Mouse (Mus musculus) cerebellum, adult 2 months (tissue): ENCODE measurements around the gene Capn3. TPM values are rescaled to one million over a fixed set of nuclear protein-coding genes. Genes with fewer than 3 reads are reported as not detected.

Experiments
- DNase-seq, 2 experiments: peaks; one replicate each; pipeline ENCODE4 v3.0.0; 2021
- H3K27ac ChIP-seq: fragments of 200-500 bp; 2 replicates; pipeline ENCODE4 v1.5.1; 2012; ENCODE audit warnings: low read length, control low read depth, inconsistent platforms; ENCODE audit not compliant: insufficient read depth
- H3K27me3 ChIP-seq: fragments of 200-500 bp; 2 replicates; pipeline ENCODE4 v1.6.1; 2012; ENCODE audit warnings: inconsistent platforms, mild to moderate bottlenecking, low read length, moderate library complexity; ENCODE audit not compliant: control insufficient read depth, insufficient read depth
- H3K4me1 ChIP-seq: fragments of 200-500 bp; 2 replicates; pipeline ENCODE4 v1.6.1; 2011; ENCODE audit warnings: low read length; ENCODE audit not compliant: control insufficient read depth, insufficient read depth
- H3K4me3 ChIP-seq: fragments of 200-500 bp; replicated peaks from 2 replicates; pipeline ENCODE3; 2011; ENCODE audit warnings: mild to moderate bottlenecking, low read depth, low read length, control low read depth; ENCODE audit not compliant: insufficient read depth
- CTCF ChIP-seq: fragments of 200-500 bp; IDR thresholded peaks from 2 replicates; pipeline ENCODE4 v1.5.1; 2011; ENCODE audit warnings: low read depth, mild to moderate bottlenecking, control low read depth, low read length, moderate library complexity, borderline replicate concordance; ENCODE audit not compliant: insufficient read depth
- POLR2A ChIP-seq: fragments of 200-500 bp; IDR thresholded peaks from 2 replicates; pipeline ENCODE4 v1.6.1; 2011; ENCODE audit warnings: low read length, control low read depth, borderline replicate concordance; ENCODE audit not compliant: insufficient read depth
- WGBS: fragments of 180-500 bp; shearing (Covaris S2); methylation state at CpG from one replicate; pipeline ENCODE4 v1.1.7; 2018; 5-methylcytosine and 5-hydroxymethylcytosine counted together
- polyA plus RNA-seq: library from polyadenylated mRNA; depleted of rRNA; stranded (reverse); fragments of >200 nt; gene quantifications from 2 replicates; pipeline ENCODE4 v1.2.3, GENCODE M21; 2012

Gene Capn3
- polyA plus RNA-seq, 1 experiment = 1.7 TPM

DNA sequence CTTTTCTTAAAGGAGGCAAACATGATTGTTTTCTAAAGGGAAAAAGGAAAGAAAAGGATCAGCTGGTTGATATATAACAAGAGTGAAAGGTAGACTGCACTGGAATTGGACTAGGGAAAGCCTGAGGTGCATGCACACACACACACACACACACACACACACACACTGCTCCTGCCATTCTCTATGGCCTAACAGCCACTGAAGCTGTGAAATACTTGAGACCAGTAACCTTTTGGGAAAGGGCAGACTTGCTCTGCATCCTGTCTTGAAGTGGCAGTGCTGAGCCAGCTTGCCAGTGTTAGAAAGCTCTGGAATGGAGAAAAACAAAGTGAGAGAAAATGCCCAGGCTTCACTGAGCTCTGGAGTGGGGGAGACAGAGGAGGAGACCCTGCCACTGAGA, 12.2 kb downstream of the Capn3 start:
- Histone ChIP-seq H3K4me1 (peaks cover 5% of the 10 kb centered on the region; the same call in 1 of the 2 replicates), H3K27me3 (no peaks in the 10 kb centered on the region), H3K27ac (no peak overlapping the region), H3K4me3 (no peak overlapping the region)
- no peak for DNase-seq
- TF ChIP-seq CTCF (no peak), POLR2A (no peak)

DNA sequence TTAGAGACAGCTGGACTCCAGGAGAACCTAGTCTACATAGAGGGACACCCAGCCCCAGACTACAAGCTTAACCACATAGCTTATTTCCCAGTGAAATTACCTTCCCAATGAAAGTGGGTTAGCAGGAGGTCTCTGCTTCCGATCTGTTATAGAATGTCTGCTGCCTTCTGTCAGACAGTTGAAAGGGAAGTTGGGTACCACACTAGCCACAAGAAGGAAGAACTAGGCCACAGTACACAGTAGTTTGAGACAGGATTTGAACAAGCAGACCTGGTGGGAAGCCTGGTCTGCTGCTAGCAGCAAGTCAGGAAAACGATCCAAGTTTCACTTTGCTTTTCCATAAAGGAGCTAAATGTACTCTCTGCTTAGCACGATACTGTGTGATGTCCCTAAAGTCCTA, 13.4 kb downstream of the Capn3 start:
- TF ChIP-seq POLR2A (no peak), CTCF (no peak)
- no peak for DNase-seq
- WGBS = 93% methylated on average over 3 of the region's 3 CpGs
- no peak overlapping the region for H3K27ac ChIP-seq
- peaks cover 5% of the 10 kb centered on the region; the same call in 1 of the 2 replicates for H3K4me1 ChIP-seq
- H3K27me3 ChIP-seq = no peaks in the 10 kb centered on the region
- H3K4me3 ChIP-seq = no peak overlapping the region

DNA sequence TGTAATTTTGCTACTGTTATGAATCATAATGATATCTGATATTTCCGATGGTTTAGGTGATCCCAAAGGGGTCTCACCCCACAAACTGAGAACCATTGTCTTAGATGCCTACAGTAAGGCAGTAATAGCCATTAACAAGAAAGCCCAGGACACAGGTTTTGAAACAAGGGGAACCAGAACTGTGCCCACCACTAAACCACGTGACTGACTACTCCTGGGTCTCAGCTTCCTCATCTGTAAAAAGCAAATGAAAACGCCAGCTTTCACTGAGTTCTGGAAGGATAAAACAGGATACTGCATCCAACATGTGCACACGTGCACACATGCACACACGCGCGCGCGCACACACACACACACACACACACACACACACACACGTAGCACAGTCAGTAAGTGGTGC, 13.9 kb downstream of the Capn3 start:
- Histone ChIP-seq H3K4me1 (peaks cover 5% of the 10 kb centered on the region; the same call in 1 of the 2 replicates), H3K4me3 (no peak overlapping the region), H3K27me3 (no peaks in the 10 kb centered on the region), H3K27ac (no peak overlapping the region)
- DNase-seq = no peak
- 91% methylated on average over 10 of the region's 10 CpGs for WGBS
- TF ChIP-seq POLR2A = no peak
- TF ChIP-seq CTCF = no peak

DNA sequence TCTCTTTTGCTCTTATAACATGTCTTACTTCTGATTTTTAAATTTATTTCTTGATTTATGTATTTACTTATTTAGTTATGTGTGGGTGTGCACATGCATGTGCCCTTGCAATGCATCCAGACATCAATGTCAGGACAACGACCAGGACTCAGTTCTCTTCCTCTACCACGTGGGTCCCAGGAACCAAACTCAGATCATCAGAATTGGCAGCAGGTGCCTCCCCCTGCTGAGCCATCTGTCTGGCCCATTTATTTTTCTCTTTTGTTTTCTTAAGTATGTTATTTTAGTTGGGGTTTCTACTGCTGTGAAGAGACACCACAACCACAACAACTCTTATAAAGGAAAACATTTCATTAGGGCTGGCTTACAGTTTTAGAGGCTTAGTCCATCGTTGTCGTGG, 15.0 kb downstream of the Capn3 start:
- WGBS = 40% methylated on average over 4 of the region's 4 CpGs
- DNase-seq = peak; percentile 63 to 69
- TF ChIP-seq CTCF = no peak
- TF ChIP-seq POLR2A = no peak

DNA sequence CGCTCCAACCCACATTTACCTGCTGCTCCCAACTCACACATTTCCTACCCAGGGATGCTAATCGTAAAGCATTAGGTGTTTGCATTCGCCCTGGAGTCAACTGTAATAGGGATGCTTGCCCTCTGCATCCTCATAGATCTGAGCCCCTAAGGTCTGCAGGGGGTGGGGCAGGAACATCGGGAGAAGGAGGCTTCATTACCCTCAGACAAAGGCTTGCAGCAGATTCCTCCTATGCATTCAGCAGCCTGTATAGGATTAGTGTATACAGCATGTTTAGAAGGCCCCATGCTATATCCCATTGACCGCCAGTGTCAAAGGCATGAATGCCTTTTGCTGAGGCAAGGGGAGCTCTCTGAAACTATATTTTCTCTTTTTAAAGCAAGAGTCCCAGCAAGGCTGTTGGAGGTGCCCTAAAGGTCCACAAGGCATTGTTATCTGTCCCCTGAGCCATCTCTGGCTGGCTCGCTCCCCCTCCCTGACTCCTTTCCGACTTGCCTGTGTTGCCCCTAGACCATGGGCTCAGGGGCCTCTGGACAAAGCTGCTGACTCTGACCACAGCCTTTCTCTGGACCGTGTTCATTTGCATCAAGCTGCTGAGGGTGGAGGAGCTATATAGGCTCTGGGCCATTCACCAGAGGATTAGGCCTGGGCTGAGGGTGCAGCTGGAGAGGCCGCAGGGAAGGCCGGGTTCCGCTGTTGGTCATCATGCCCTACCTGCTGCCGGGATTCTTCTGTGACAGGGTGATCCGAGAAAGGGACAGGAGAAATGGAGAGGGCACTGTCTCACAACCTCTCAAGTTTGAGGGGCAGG, 20.7 kb downstream of the Capn3 start:
- TF ChIP-seq POLR2A = no peak
- TF ChIP-seq CTCF = no peak
- no peak overlapping the region for H3K4me3 ChIP-seq
- H3K27ac ChIP-seq = no peak overlapping the region
- DNase-seq = no peak
- 69% methylated on average over 13 of the region's 13 CpGs for WGBS
- H3K4me1 ChIP-seq = no peaks in the 10 kb centered on the region
- H3K27me3 ChIP-seq = no peaks in the 10 kb centered on the region

More for the DNA sequence above, 15.0 kb downstream of the Capn3 start:
- no peak overlapping the region for H3K27ac ChIP-seq
- no peak overlapping the region for H3K4me3 ChIP-seq
- H3K27me3 ChIP-seq = no peaks in the 10 kb centered on the region
- H3K4me1 ChIP-seq = peaks cover 5% of the 10 kb centered on the region; the same call in 1 of the 2 replicates

DNA sequence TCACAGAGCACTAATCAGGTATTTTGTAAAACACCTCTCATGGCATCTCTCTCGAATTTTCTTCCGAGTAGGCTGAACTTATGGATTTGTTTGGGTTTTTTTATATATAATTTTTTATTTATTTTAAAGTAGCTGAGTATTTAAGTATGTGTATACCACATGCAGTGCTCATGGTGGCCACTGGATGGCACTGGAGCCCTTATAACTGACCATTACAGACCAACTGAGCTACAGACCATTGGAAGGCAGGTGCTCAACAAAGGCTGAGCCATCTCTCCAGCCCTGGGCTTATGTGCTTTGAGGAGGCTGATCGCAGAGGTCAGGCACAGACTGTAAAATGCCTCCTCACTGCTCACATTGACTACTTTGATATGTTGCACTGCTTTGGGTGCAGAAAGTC, 22.8 kb downstream of the Capn3 start:
- WGBS = 51% methylated on average over 3 of the region's 3 CpGs
- H3K27ac ChIP-seq = no peak overlapping the region
- DNase-seq = peak; percentile 35 to 52

DNA sequence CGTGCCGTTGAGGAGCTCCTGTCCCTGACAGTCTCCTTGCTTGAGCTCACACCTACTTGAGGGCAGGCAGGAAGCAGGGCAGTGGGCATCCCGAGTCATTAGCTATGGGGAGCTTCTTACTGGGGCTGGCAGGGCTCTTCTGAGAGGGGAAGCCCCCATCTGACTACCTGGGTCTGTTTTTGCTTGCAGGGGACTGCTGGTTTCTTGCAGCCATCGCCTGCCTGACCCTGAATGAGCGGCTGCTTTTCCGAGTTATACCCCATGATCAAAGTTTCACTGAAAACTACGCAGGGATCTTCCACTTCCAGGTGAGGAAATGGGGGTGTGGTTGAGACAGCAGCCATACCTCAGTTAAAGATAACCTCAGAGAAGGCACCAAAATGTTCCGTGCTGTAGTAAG, 26.1 kb downstream of the Capn3 start:
- Histone ChIP-seq H3K4me3 (no peak overlapping the region), H3K4me1 (no peaks in the 10 kb centered on the region), H3K27me3 (no peaks in the 10 kb centered on the region), H3K27ac (no peak overlapping the region)
- 73% methylated on average over 8 of the region's 8 CpGs for WGBS
- DNase-seq = no peak
- no peak for TF ChIP-seq CTCF
- no peak for TF ChIP-seq POLR2A

More for the DNA sequence above, 22.8 kb downstream of the Capn3 start:
- Histone ChIP-seq H3K27me3 (no peaks in the 10 kb centered on the region), H3K4me1 (no peaks in the 10 kb centered on the region), H3K4me3 (no peak overlapping the region)
- TF ChIP-seq CTCF = peak; percentile 52; the same call in 1 of the 2 replicates
- TF ChIP-seq POLR2A = no peak

DNA sequence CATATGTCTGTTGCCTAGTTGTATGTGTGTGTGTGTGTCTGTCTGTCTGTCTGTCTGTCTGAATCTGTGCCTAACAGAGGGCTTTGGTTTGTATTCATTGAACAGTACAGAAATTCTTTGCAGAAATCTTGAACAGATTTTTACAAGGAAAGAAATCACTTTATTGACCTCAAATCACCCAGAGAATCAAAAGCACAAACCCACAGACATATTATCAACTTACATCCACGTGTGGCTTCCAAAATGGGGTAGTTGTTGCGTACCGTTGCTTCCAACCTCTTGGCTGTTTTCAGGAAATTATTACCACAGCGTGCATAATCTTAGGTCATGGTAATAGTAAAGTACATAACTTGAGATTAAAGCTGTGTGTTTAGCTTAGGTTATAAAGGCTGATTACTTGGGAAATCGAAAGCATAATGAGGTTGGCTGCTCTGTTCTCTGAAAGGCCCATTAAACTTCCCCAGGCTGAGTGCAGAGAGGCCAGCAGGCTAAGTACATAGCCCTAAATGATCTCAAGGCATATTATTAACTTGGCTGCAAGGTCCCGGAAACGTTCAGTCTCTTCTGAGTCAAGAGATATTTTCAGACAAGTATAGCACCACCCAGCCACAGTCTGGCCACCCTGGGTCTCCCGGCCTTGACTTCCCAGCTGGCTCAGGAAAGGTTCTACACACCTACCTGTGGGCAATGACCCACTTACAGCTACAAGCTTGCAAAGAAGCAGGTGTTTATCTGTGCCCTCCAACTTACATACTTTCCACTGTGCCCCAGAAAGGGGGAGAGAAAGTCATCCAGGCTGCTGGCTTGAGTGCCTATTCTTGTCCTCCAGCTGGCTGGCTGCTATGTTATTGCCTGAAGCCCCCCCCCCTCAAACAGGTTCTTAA, 26.9 kb downstream of the Capn3 start:
- Histone ChIP-seq H3K27me3 (no peaks in the 10 kb centered on the region), H3K27ac (no peak overlapping the region), H3K4me1 (no peaks in the 10 kb centered on the region), H3K4me3 (no peak overlapping the region)
- no peak for DNase-seq
- WGBS = 81% methylated on average over 8 of the region's 8 CpGs
- no peak for TF ChIP-seq POLR2A
- no peak for TF ChIP-seq CTCF
